Mouse (Mus musculus) midbrain, embryonic 15.5 days (tissue): Measurements from ENCODE around the gene Gm21258. TPM values are rescaled to one million over a fixed set of nuclear protein-coding genes. Genes with fewer than 3 reads are reported as not detected.
"Not testable (repeated sequence)": the region's sequence is repeated elsewhere in the genome, so short reads cannot be mapped to it uniquely, and the experiment has no call there.

ENCODE experiments used
- ATAC-seq: fragments of 200-750 bp; cut with Nextera tagmentation; replicated peaks from 2 replicates; pipeline ENCODE4 v1.8.0; 2017; ENCODE audit warnings: moderate TSS enrichment
- H3K27ac ChIP-seq: fragments of 300-500 bp; sonication (generic); 2 replicates; pipeline ENCODE4 v1.5.1; 2015; ENCODE audit warnings: mild to moderate bottlenecking, inconsistent platforms
- H3K27me3 ChIP-seq: fragments of 300-500 bp; sonication (generic); replicated peaks from 2 replicates; pipeline ENCODE4 v1.6.1; 2015; ENCODE audit warnings: inconsistent platforms
- H3K36me3 ChIP-seq: fragments of 300-500 bp; sonication (generic); replicated peaks from 2 replicates; pipeline ENCODE4 v1.6.1; 2015; ENCODE audit warnings: inconsistent platforms
- H3K4me1 ChIP-seq: fragments of 300-500 bp; sonication (generic); 2 replicates; pipeline ENCODE4 v1.6.1; 2015; ENCODE audit warnings: inconsistent platforms
- H3K4me2 ChIP-seq: fragments of 300-500 bp; sonication (generic); 2 replicates; pipeline ENCODE4 v1.6.1; 2015; ENCODE audit warnings: inconsistent platforms, mild to moderate bottlenecking, moderate library complexity
- H3K4me3 ChIP-seq: fragments of 300-500 bp; sonication (generic); 2 replicates; pipeline ENCODE4 v1.5.1; 2015; ENCODE audit warnings: mild to moderate bottlenecking, inconsistent platforms
- H3K9ac ChIP-seq: fragments of 300-500 bp; sonication (generic); 2 replicates; pipeline ENCODE4 v1.6.1; 2015; ENCODE audit warnings: mild to moderate bottlenecking, inconsistent platforms
- H3K9me3 ChIP-seq: fragments of 300-500 bp; sonication (generic); 2 replicates; pipeline ENCODE4 v1.6.1; 2016; ENCODE audit warnings: inconsistent platforms
- WGBS: fragments of 180-500 bp; shearing (Covaris S2); methylation state at CpG from one replicate; pipeline ENCODE4 v1.1.7; 2015; ENCODE audit warnings: mixed read lengths; 5-methylcytosine and 5-hydroxymethylcytosine counted together
- polyA plus RNA-seq: library from polyadenylated mRNA; unstranded; fragments of >200 nt; fragmentation: Nextera tagmentation; extraction: Ambion mirVana; gene quantifications from 2 replicates; pipeline ENCODE4 v1.2.1, GENCODE M21; 2015

Gene Gm21258
- not detected in 2 replicates for polyA plus RNA-seq

GRCm38 (mm10) chrY:52779740-52780139 lies at the start of gene Gm21258:
Gene Gm21258 (plus strand): TSS chrY:52780040.
- ATAC-seq, H3K9ac ChIP-seq, H3K4me1 ChIP-seq, H3K9me3 ChIP-seq, H3K4me2 ChIP-seq, H3K27ac ChIP-seq, H3K4me3 ChIP-seq, H3K36me3 ChIP-seq, H3K27me3 ChIP-seq: not testable (repeated sequence)
- no CpG with 5 or more reads among the region's 6 CpGs for WGBS
